Mouse (Mus musculus): ENCODE data around the gene Pgm1. TPM values are rescaled to one million over a fixed set of nuclear protein-coding genes. Genes with fewer than 3 reads are reported as not detected.

The Pgm1 gene
- polyA plus RNA-seq, 1 experiment from 2014 or later, result 71.4 TPM

- H3K4me2 ChIP-seq (ENCODE audit: low read depth, low read length), result no peak overlapping the region
- no peak overlapping the region for H3K9ac ChIP-seq (ENCODE audit: low read depth, low read length)
- WGBS, result 41% methylated on average over 5 of the region's 5 CpGs
- no peak overlapping the region for H3K27ac ChIP-seq (replicated peaks; ENCODE audit: low read depth, low read length)
- peaks cover 8% of the 10 kb centered on the region; the same call in 1 of the 2 replicates for H3K36me3 ChIP-seq (ENCODE audit: control insufficient read depth, insufficient read depth, low read length)
- no peaks in the 10 kb centered on the region for H3K9me3 ChIP-seq (ENCODE audit: control insufficient read depth, low read length)
- DNase-seq (ENCODE audit: low spot score) (no peak), ATAC-seq (ENCODE audit: low read depth) (no peak)
- no peak overlapping the region for H3K4me3 ChIP-seq (ENCODE audit: low read depth, low read length)
- no peaks in the 10 kb centered on the region for H3K27me3 ChIP-seq (replicated peaks; ENCODE audit: control insufficient read depth, insufficient read depth, low read length)
- peaks cover 4% of the 10 kb centered on the region; the same call in 1 of the 2 replicates for H3K4me1 ChIP-seq (ENCODE audit: control insufficient read depth, insufficient read depth, low read length)
These were observed 40.1 kb downstream of the Pgm1 start for GRCm38 (mm10) chr4:99969328-99969727.

GRCm38 (mm10) chr4:99970097-99970496 lies 40.9 kb downstream of the Pgm1 start:
- H3K9ac ChIP-seq (ENCODE audit: low read depth, low read length), result no peak overlapping the region
- ATAC-seq (ENCODE audit: low read depth), result no peak
- H3K4me3 ChIP-seq (ENCODE audit: low read depth, low read length), result no peak overlapping the region
- WGBS, result 37% methylated on average over 4 of the region's 4 CpGs
- H3K27ac ChIP-seq (replicated peaks; ENCODE audit: low read depth, low read length), result no peak overlapping the region
- no peaks in the 10 kb centered on the region for H3K9me3 ChIP-seq (ENCODE audit: control insufficient read depth, low read length)
- peaks cover 4% of the 10 kb centered on the region; the same call in 1 of the 2 replicates for H3K4me1 ChIP-seq (ENCODE audit: control insufficient read depth, insufficient read depth, low read length)
- H3K4me2 ChIP-seq (ENCODE audit: low read depth, low read length), result no peak overlapping the region
- peak; percentile 61 for DNase-seq (ENCODE audit: low spot score)
- peaks cover 8% of the 10 kb centered on the region; the same call in 1 of the 2 replicates for H3K36me3 ChIP-seq (ENCODE audit: control insufficient read depth, insufficient read depth, low read length)
- no peaks in the 10 kb centered on the region for H3K27me3 ChIP-seq (replicated peaks; ENCODE audit: control insufficient read depth, insufficient read depth, low read length)

GRCm38 (mm10) chr4:99972886-99973285 lies 43.7 kb downstream of the Pgm1 start:
- Histone ChIP-seq H3K9ac (ENCODE audit: low read depth, low read length) (no peak overlapping the region), H3K4me3 (ENCODE audit: low read depth, low read length) (no peak overlapping the region), H3K36me3 (ENCODE audit: control insufficient read depth, insufficient read depth, low read length) (no peaks in the 10 kb centered on the region), H3K9me3 (ENCODE audit: control insufficient read depth, low read length) (no peaks in the 10 kb centered on the region), H3K27ac (replicated peaks; ENCODE audit: low read depth, low read length) (no peak overlapping the region), H3K4me2 (ENCODE audit: low read depth, low read length) (no peak overlapping the region), H3K27me3 (replicated peaks; ENCODE audit: control insufficient read depth, insufficient read depth, low read length) (no peaks in the 10 kb centered on the region), H3K4me1 (ENCODE audit: control insufficient read depth, insufficient read depth, low read length) (no peaks in the 10 kb centered on the region; the same call in 1 of the 2 replicates)
- ATAC-seq (ENCODE audit: low read depth) (no peak), DNase-seq (ENCODE audit: low spot score) (no peak)
- WGBS, result 77% methylated on average over 6 of the region's 6 CpGs

GRCm38 (mm10) chr4:99973931-99974330 lies 44.7 kb downstream of the Pgm1 start:
- H3K4me3 ChIP-seq (ENCODE audit: low read depth, low read length), result no peak overlapping the region
- no peak overlapping the region for H3K9ac ChIP-seq (ENCODE audit: low read depth, low read length)
- ATAC-seq (ENCODE audit: low read depth) (no peak; the same call in 1 of the 2 replicates), DNase-seq (ENCODE audit: low spot score) (no peak)
- no peaks in the 10 kb centered on the region for H3K9me3 ChIP-seq (ENCODE audit: control insufficient read depth, low read length)
- no peak overlapping the region for H3K27ac ChIP-seq (replicated peaks; ENCODE audit: low read depth, low read length)
- no peaks in the 10 kb centered on the region for H3K27me3 ChIP-seq (replicated peaks; ENCODE audit: control insufficient read depth, insufficient read depth, low read length)
- no peaks in the 10 kb centered on the region; the same call in 1 of the 2 replicates for H3K4me1 ChIP-seq (ENCODE audit: control insufficient read depth, insufficient read depth, low read length)
- H3K36me3 ChIP-seq (ENCODE audit: control insufficient read depth, insufficient read depth, low read length), result no peaks in the 10 kb centered on the region
- WGBS, result 87% methylated on average over 1 of the region's 1 CpGs
- no peak overlapping the region for H3K4me2 ChIP-seq (ENCODE audit: low read depth, low read length)

GRCm38 (mm10) chr4:99974375-99974774 lies 45.2 kb downstream of the Pgm1 start:
- DNase-seq (ENCODE audit: low spot score) (peak; percentile 59), ATAC-seq (ENCODE audit: low read depth) (peak; percentile 67; the same call in 1 of the 2 replicates)
- H3K36me3 ChIP-seq (ENCODE audit: control insufficient read depth, insufficient read depth, low read length), result no peaks in the 10 kb centered on the region
- H3K27me3 ChIP-seq (replicated peaks; ENCODE audit: control insufficient read depth, insufficient read depth, low read length), result no peaks in the 10 kb centered on the region
- H3K9me3 ChIP-seq (ENCODE audit: control insufficient read depth, low read length), result no peaks in the 10 kb centered on the region
- no peaks in the 10 kb centered on the region; the same call in 1 of the 2 replicates for H3K4me1 ChIP-seq (ENCODE audit: control insufficient read depth, insufficient read depth, low read length)
- no peak overlapping the region for H3K4me2 ChIP-seq (ENCODE audit: low read depth, low read length)
- no peak overlapping the region for H3K27ac ChIP-seq (replicated peaks; ENCODE audit: low read depth, low read length)
- no peak overlapping the region for H3K9ac ChIP-seq (ENCODE audit: low read depth, low read length)
- H3K4me3 ChIP-seq (ENCODE audit: low read depth, low read length), result no peak overlapping the region
- WGBS, result 51% methylated on average over 5 of the region's 5 CpGs

GRCm38 (mm10) chr4:99979326-99979725 lies 50.1 kb downstream of the Pgm1 start:
- 81% methylated on average over 5 of the region's 5 CpGs for WGBS

GRCm38 (mm10) chr4:99981216-99981615 lies 52.0 kb downstream of the Pgm1 start:
- Histone ChIP-seq H3K4me1 (ENCODE audit: control insufficient read depth, insufficient read depth, low read length) (no peaks in the 10 kb centered on the region), H3K36me3 (ENCODE audit: control insufficient read depth, insufficient read depth, low read length) (peaks cover 3% of the 10 kb centered on the region; the same call in 1 of the 2 replicates), H3K9me3 (ENCODE audit: control insufficient read depth, low read length) (no peaks in the 10 kb centered on the region), H3K4me2 (ENCODE audit: low read depth, low read length) (no peak overlapping the region), H3K27ac (replicated peaks; ENCODE audit: low read depth, low read length) (no peak overlapping the region), H3K27me3 (replicated peaks; ENCODE audit: control insufficient read depth, insufficient read depth, low read length) (no peaks in the 10 kb centered on the region), H3K4me3 (ENCODE audit: low read depth, low read length) (no peak overlapping the region), H3K9ac (ENCODE audit: low read depth, low read length) (no peak overlapping the region)
- 78% methylated on average over 2 of the region's 2 CpGs for WGBS
- no peak for DNase-seq (ENCODE audit: low spot score)
- ATAC-seq (ENCODE audit: low read depth), result no peak

More at GRCm38 (mm10) chr4:99979326-99979725, 50.1 kb downstream of the Pgm1 start:
- Histone ChIP-seq H3K4me1 (ENCODE audit: control insufficient read depth, insufficient read depth, low read length) (no peaks in the 10 kb centered on the region), H3K27ac (replicated peaks; ENCODE audit: low read depth, low read length) (no peak overlapping the region), H3K4me2 (ENCODE audit: low read depth, low read length) (no peak overlapping the region), H3K36me3 (ENCODE audit: control insufficient read depth, insufficient read depth, low read length) (peaks cover 3% of the 10 kb centered on the region; the same call in 1 of the 2 replicates), H3K4me3 (ENCODE audit: low read depth, low read length) (no peak overlapping the region), H3K27me3 (replicated peaks; ENCODE audit: control insufficient read depth, insufficient read depth, low read length) (no peaks in the 10 kb centered on the region), H3K9ac (ENCODE audit: low read depth, low read length) (no peak overlapping the region), H3K9me3 (ENCODE audit: control insufficient read depth, low read length) (no peaks in the 10 kb centered on the region)
- DNase-seq (ENCODE audit: low spot score), result no peak
- ATAC-seq (ENCODE audit: low read depth), result no peak

DNA sequence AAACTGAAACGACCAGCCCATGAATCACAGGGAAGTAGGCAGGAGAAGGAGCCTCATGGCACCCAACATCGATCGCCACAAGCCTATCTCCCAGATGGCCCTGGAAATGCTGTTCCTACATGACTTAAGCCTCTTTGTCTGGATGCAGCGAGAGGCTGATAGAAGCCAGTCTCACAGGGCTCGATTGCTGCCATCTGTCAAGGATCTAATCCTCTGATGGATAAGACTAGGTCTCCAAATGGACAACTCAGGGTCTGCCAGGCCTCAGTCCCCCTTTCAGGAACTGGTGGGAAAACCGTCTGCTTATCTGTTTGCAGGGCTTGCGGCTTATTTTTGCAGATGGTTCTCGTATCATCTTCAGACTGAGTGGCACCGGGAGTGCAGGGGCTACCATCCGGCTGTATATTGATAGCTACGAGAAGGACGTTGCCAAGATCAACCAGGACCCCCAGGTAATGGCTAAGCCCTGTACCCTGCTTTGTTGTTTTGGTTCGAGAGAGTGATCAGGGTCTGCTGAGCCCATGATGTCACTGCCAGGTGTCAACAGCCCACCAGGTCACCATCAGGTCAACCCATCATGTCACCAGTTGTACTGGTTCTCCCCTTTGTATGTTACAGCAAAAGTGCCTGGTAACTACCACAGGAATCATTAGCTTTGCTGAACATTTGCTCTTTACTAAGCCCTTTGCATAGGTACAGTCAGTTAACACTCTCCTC lies 54.6 kb downstream of the Pgm1 start:
- H3K4me2 ChIP-seq (ENCODE audit: low read depth, low read length), result no peak overlapping the region
- 60% methylated on average over 13 of the region's 13 CpGs for WGBS
- H3K27ac ChIP-seq (replicated peaks; ENCODE audit: low read depth, low read length), result no peak overlapping the region
- H3K9me3 ChIP-seq (ENCODE audit: control insufficient read depth, low read length), result no peaks in the 10 kb centered on the region
- H3K27me3 ChIP-seq (replicated peaks; ENCODE audit: control insufficient read depth, insufficient read depth, low read length), result no peaks in the 10 kb centered on the region
- DNase-seq (ENCODE audit: low spot score), result no peak
- H3K4me1 ChIP-seq (ENCODE audit: control insufficient read depth, insufficient read depth, low read length), result no peaks in the 10 kb centered on the region
- peaks cover 3% of the 10 kb centered on the region; the same call in 1 of the 2 replicates for H3K36me3 ChIP-seq (ENCODE audit: control insufficient read depth, insufficient read depth, low read length)
- ATAC-seq (ENCODE audit: low read depth), result peak; percentile 26; the same call in 1 of the 2 replicates
- no peak overlapping the region for H3K4me3 ChIP-seq (ENCODE audit: low read depth, low read length)
- no peak overlapping the region for H3K9ac ChIP-seq (ENCODE audit: low read depth, low read length)

- Histone ChIP-seq H3K9me3 (ENCODE audit: control insufficient read depth, low read length) (no peaks in the 10 kb centered on the region), H3K27me3 (replicated peaks; ENCODE audit: control insufficient read depth, insufficient read depth, low read length) (no peaks in the 10 kb centered on the region), H3K27ac (replicated peaks; ENCODE audit: low read depth, low read length) (no peak overlapping the region), H3K4me3 (ENCODE audit: low read depth, low read length) (no peak overlapping the region), H3K9ac (ENCODE audit: low read depth, low read length) (no peak overlapping the region), H3K4me1 (ENCODE audit: control insufficient read depth, insufficient read depth, low read length) (no peaks in the 10 kb centered on the region), H3K4me2 (ENCODE audit: low read depth, low read length) (no peak overlapping the region), H3K36me3 (ENCODE audit: control insufficient read depth, insufficient read depth, low read length) (peaks cover 3% of the 10 kb centered on the region; the same call in 1 of the 2 replicates)
- ATAC-seq (ENCODE audit: low read depth), result no peak
- 81% methylated on average over 7 of the region's 7 CpGs for WGBS
- DNase-seq (ENCODE audit: low spot score), result no peak
These were observed 55.1 kb downstream of the Pgm1 start for GRCm38 (mm10) chr4:99984369-99984752.
